Mouse (Mus musculus) layer of hippocampus, adult 8-10 months (tissue): ENCODE data around the gene Dgke. TPM values are rescaled to one million over a fixed set of nuclear protein-coding genes. Genes with fewer than 3 reads are reported as not detected.

ENCODE experiments used
- DNase-seq, 2 experiments: peaks; one replicate each; pipeline ENCODE4 v3.0.0; 2022; ENCODE audit warnings: low spot score in 2 of 2
- total RNA-seq, 4 experiments: library from RNA; stranded (reverse); gene quantifications; 2 replicates each; pipeline ENCODE4 v1.2.4; 2022

Dgke gene
- total RNA-seq, 4 experiments from 2014 or later: 45.9 to 51.3 (median 47.0) TPM

DNA sequence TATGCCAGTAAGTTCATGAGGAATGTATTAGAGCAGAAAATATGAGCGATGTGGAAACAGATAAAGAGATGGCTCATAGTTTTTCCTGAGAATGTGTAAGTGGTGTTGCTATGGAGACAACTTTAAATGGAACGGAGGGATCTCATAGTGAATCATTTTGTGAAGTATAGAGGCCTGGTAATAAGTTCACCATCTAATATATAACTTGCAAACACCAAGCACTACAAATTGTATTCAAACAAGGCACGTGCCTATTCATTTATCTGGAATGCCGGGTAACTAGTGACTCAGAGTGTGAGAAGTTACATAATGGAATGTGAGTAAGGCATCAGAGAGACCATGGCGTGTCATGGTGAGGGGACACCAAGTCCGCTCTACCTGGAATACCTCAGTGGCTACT lies 28.2 kb downstream of the Dgke start:
- DNase-seq: no peak

DNA sequence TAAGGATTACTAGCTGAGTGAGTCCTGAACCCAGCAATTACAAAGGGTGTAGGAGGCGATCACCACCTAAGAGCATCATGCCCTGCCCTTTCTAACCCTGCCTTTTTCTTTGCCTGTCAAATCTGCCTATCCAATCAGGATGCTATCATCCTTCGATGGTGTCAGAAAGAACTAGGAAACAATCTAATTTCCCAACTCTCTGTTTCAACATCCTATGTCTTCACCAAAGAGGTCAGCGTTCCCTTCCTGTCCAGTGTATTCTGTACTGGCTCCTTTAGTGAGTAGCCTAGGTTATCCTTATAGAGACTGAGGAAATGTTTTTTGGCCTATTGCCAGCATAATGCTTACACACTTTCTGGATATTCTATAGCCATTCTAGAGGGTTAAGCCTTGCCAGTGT lies 31.1 kb downstream of the Dgke start:
- no peak for DNase-seq

DNA sequence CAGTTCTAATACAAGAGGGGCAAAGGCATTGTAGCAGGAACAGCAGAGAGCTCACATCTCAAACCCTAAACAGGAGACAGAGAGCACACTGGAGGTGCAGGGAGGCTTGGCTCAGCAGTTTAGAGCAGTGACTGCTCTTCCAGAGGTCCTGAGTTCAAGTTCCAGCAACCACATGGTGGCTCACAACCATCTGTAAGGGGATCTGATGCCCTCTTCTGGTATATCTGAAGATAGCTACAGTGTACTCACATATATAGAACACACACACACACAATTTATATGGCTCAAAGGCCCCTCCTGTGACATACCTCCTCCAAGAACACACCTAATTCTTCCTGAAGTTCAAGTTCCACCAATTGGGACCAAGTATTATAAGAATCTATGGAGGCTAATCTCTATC lies 32.1 kb downstream of the Dgke start:
- no peak for DNase-seq

DNA sequence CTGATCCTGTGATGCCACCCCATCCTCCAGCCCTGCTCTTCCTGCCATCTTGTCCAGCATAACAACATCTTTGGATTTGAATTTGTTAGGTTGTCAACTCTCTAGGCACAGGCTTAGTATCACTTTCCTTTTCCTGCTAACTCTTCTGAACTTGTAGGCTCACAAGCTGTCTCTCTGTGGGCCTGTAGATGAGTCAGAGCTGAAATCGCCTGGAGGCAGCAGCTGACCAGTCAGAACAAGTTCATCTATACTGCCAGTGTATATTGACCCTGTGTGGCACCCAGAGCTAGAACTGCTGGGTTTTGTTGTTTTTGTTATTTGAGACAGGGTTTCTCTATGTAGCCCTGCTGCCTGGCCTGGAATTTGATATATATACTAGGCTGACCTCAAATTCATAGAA lies 35.5 kb downstream of the Dgke start:
- no peak for DNase-seq

DNA sequence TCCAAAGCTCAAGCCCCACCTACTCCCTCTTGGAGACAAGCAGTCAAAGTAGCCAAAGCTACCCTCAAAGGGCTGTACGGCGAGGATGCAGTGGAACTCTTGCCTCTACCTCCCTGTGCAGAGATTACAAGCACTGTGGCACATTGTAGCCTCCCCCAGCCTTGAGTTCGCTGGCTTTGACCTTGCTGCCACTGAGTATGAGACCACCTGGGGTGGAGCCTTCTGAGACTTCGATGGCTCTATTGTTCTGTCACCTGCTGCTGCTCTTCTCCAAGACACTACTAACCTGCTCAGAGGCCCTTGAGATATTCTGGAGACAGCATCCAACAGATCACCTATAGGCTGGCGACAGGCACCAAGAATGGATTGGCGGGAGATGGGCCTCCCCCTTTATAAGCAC lies 36.1 kb downstream of the Dgke start:
- DNase-seq: no peak

DNA sequence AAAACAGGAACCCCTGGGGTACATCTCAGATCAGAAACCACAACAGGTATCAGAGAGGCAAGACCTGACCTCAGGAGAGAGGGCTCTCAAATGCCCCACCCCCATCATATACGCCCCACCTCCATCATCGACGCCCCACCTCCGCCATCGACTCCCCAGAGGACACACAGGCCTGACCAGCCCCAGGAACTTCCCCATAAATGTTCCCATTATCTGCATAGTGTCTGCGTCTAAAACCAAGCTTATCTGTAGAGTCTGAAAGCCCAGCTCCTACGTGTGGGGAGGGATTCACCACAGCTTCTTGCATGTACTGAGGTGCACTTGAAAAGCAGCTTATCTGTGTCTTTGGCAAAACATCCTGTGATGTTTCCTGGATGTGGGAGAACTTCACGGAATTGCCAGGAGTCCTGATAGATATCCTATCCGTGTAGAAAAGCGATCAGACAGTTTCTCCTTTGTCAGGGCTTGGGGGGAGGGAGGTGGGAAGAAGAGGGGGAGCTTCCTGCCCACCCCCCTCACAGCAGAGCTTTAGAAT lies 37.7 kb downstream of the Dgke start:
- no peak for DNase-seq

DNA sequence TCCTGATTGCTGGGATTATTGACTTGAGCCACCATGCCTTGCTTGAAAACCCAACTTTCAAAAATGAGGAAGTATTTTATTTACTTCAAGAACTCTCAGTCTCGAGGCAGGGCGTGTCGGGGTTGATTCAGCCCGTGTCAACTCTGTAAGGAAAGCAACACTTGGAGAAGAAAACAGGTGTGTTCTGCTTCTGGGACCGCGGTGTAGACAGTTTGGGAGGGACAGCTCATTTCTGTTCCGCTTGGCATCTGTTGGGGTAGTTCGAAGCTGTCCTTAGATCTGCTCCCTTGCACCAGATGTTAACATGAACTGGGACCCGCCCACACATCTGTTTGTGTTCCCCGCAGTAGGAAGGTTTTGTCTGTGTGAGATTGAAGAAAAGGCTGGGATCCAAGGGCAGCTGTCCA lies 38.7 kb downstream of the Dgke start:
- no peak for DNase-seq

DNA sequence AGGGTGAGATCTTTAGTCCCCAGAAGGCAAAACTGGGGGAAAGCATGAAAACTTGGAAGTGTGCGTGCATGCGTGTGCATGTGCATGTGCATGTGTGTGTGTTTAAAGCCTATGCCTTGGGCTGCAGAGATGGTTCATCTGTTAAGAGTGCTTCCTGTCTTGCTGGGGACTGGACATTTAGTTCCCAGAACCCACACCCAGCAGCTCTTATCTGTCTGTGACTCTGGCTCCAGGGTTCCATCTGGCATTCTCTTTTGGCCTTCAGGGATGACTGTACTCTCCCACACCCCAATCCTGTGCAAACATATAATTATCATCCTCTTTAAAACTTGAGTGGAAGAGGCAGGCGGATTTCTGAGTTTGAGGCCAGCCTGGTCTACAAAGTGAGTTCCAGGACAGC lies 40.5 kb downstream of the Dgke start:
- no peak for DNase-seq

DNA sequence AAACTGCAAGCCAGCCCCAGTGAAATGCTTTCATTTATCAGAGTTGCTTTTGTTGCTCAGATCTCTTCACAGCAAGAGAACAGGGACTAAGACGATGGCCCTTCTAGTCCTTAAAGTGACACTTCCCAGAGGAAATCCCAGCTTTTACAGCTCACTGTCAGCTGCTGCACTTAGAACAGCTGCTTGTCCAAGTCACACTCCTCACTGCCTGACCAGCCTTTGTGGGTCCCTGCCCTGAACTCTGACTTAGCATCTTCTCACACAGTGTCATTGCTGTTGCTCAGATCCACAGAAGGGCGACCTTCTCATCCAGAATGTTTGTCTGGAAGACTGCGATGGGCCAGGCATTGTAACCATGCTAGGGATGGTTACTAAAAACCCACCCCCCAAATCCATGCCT lies 41.0 kb downstream of the Dgke start:
- no peak for DNase-seq

DNA sequence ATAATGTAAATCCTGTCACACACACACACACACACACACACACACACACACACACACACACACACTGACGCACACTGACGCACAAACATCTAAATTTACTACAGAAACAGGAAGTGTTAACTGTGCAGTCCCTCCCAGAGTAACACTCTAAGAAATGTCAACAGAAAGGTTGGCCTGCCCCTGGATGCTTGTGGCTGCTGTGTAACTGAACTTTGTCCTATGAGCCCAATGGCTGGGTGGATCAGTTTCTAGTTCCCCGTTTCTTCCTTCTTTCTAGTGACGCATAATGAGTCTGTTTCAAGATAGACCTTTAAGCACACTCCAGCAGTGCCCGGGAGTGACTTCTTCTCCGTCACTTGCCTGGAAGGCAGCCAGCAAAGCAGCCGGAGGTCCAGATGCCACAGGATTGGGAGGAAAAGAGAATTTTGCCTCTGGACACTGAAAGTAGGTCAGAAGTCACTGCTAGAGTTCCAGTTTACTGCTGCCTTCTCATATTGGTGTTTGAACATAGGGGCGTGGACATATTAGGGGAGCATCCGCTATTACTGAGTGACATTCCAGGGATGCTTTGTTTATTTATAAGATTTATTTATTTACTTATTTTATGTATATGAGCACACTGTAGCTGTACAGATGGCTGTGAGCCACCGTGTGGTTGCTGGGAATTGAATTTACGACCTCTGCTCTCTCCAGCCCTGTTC lies 42.3 kb downstream of the Dgke start:
- no peak for DNase-seq

DNA sequence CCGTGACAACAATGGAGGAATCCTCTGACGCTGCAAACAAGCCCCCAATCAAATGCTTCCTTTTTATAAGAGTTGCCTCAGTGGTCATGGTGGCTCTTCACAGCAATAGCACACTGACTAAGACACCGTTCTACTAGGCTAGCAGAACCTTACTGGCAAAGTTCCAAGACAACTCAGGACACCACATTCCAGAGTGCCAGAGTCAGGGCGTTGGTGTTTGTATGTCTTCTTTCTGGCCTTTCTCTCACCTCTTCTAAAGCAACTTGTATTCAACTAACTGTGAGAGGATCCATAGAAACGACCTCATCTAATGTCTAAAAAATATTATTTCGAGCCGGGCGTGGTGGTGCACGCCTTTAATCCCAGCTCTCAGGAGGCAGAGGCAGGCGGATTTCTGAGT lies 43.2 kb downstream of the Dgke start:
- DNase-seq: no peak

DNA sequence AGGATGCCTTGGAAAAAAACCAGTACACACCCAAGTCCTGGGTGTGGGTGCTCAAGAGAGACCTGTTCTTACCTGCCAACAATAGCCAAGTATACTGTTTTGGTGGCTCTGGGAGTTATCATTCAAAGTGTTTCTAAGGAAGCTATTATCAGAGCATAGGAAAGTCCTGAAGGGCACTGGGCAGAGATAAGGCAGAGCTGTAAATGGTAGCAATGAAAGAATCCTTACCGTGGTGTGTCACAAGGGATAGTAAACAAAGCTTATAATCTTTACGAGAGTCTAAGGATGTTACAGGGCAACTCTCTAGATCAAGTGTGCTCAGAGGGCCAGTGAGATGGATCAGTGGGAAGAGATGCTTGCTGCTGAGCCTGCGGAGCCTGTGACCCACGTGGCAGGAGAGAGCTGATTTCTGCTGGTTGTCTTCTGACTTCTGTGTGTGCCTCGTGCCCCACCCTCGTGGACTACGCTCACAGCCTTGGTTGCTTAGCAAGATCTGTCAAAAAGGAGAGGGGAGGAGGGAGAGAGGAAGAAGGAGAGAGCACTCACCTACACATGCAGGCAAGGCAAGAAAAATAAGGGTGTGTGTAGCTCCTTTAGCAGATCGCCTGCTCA lies 44.4 kb downstream of the Dgke start:
- DNase-seq: no peak

DNA sequence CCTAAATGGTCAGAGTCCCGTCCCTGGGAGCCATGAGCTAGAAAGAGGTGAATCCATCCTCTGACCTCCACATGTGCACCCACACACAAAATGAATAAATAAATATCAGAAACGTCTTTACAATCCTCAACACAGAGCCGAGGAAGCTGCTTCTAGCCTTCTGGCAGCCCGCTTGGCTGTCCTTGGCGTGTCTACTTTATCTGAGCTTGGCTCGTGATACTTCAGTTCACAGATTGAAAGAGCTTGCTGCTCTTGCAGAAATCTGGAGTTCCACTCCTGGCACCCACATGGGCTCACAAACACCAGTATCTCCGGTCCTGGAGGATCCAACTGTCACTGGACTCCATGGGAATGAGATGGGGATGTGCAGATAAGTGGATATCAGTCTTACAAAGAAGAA lies 45.0 kb downstream of the Dgke start:
- no peak for DNase-seq

DNA sequence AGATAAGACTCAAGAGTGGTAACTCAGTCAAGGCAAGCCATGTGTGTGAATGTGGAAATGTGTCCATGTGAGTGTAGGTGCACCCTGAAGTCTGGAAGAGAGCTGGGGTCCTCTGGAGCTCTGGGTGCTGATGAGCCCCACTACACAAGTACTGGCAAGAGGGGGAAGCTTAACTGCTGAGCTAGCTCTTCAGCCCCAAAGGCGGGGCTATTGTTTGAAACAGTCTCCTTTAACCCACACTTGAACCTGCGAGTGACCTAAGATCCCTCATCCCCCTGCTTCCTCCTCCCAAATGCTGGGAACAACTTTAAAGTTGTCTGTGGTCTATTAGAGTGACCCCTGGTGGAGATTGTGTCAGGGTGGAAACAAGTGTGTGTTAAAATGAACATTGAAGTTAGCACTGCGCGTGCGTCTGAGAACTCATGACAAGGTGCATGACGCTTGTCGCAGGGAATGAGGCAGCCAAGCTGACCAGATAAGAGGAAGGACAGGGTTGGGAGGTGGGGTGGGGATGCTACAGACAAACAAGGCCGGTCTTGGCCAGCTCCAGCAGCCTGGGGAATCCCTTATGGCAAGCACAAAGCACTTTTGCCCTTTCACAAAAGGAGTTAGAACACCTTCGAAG lies 45.9 kb downstream of the Dgke start:
- no peak for DNase-seq

DNA sequence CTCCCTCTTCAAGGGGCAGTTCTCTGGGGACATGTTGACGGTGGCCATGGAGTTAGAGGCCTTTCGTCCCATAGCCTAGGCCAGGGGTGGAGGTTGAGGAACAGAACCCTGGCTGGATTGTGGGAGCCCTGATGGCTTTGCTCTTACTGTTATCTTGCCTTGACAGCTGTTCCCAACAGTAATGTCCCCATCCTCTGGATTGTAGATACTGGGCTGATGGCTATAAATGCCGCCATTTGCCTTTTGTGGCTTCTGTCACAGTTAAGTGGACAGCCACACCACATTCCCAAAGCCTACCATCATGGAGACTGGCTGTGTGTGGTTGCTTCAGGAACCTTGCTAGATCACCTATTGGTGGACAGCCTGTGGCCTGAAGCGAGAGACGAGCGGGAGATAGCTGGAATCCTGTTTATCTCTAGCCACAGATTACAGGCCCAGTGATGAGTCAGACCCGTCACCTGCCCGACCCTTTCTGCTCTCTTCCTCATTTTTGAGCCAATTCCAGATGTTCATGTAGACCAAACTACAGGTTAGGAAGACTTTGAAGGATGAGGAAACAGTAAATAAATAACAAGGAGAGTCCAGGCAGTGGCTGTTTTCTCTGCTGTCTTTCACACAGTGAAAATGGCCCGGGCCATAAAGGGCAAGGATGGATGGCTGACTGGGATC lies 49.0 kb downstream of the Dgke start:
- DNase-seq: no peak

DNA sequence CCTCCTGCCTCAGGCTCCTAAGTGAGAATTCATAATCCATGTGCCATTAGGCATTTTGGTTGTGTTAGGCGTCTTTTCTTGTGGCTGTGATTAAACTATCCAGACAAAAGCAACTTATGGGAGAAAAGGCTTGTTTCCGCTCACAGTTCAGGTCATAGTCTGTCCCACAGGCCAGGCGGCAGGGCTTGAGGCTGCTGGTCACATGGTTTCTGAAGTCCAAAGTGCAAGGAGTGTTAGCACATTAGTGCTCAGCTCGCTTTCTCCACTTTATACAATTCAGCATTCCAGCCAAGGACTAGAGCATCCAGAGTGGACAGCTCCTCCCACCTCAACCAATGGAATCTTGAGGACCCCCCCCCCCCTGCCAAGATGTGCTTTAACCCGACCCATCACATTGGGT lies 54.4 kb downstream of the Dgke start:
- no peak for DNase-seq

DNA sequence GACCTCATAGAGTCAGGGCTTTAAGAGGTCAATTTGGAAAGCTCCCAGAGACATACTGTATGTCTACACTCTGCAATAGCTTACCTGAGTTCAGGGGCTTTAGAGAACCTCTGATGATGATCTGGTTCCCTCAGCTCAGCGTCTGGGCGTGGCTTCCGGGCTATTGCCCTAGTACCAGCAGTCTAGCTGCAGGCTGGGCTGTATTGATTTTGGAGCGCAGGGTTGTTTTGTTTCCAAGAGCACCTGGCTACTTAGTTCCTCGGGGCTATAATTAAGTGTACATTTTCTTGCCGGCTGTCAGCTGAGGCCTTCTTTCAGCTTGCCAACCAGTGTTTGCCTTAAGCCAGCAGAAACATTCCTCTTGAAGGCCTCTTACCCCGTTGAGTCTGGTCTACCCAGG lies 57.2 kb downstream of the Dgke start:
- DNase-seq: no peak

DNA sequence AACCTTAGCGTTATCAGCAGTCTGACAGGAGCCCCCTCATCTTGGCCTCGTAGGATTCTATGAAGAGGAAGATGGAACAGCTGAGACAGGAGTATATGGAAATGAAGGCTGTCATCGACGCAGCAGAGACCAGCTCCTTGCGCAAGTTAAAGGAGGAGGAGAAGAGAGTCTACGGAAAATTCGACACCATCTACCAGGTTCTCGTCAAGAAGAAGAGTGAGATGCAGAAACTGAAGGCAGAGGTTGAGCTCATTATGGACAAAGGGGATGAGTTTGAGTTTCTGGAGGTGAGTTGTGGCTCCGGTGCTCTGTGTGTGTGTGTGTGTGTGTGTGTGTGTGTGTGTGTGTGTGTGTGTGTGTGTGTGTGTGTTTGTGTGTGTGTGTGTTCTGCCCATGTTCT lies 57.6 kb downstream of the Dgke start:
- no peak for DNase-seq

DNA sequence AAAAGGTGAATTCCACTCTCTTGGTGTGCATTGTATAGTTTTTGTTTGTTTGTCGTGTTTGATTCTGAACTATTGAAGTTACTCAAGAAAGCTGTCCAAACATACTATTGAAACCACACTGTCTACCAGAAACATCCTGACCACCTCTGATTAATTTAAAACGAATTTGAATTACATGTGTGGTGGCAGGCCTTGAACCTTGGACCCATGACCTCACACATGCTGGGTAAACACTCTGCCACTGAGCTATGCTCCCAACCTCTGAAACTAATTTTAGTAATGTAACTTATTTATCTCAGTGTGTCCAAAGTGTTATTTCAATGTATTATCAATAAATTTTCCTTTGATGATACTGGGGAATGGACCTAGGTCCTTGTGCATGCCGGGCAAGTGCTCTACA lies 59.1 kb downstream of the Dgke start:
- DNase-seq: no peak

DNA sequence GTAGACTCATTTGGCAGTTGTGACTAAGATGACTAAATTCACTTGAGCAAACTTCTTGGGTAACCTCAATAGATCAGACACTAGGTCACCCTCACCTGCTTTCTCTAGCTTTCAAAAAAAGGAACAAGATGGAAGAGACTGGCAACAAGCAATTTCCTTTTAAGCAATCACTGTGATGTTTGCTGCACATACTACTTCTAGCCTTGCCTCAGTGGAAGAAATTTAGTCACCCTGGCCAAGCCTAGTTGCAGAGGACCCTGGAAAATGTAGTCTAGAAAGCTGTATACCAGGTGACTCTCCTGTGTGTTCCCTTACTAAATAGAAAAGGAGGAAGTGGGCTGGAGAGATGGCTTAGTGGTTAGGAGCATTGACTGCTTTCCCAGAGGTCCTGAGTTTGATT lies 60.2 kb downstream of the Dgke start:
- DNase-seq: no peak

DNA sequence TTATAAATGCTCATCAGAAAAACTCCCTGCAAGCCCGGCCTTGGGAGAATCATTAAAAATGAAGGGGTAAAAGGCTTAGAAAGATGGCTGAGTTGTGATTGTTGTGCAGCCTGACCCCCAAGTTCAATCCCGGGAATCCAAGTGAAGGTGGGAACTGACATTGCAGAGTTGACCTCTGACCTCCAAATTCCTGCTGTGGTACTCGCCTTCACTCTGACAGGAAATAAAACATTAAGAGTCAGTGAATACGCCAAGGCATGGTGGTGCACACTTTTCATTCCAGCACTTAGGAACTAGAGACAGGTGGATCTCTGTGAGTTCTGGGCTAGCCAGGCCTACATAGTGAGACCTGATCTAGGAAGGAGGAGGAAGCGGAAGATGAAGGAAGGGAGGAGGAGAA lies 61.2 kb downstream of the Dgke start:
- no peak for DNase-seq

DNA sequence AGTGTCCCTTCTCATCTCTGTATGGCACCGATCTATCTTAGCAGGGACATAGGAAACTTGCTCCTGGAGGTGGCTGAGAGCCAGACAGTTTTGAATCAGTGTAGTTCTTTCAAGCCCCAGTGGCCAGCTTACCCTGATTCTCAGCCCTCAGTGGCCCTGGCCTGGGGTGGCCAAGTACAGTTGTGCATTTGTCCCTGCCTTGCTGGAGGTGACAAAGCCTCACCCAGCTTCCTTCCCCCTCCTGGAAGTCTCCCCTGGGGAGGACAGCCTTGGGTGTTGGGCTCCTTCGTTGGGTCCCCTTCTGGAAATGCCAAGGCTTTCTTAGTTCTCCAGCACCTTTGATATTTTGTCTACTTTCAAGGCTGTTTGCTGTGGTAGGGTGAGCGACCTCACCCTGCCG lies 62.9 kb downstream of the Dgke start:
- no peak for DNase-seq
